Mouse (Mus musculus): ENCODE results near the gene Cdc6. TPM values are rescaled to one million over a fixed set of nuclear protein-coding genes. Genes with fewer than 3 reads are reported as not detected.
"Not testable (repeated sequence)": the region's sequence is repeated elsewhere in the genome, so short reads cannot be mapped to it uniquely, and the experiment has no call there.

Cdc6 gene
- polyA plus RNA-seq, 1 experiment: 55.8 TPM

GRCm38 (mm10) chr11:98921813-98922212 is 14.2 kb downstream of the Cdc6 start:
- H3K27ac ChIP-seq (ENCODE audit: insufficient read depth, low read length); H3K9me3 ChIP-seq (replicated peaks; ENCODE audit: control insufficient read depth, insufficient read depth, low read length, poor library complexity, severe bottlenecking); H3K9ac ChIP-seq (ENCODE audit: low read depth, poor library complexity, severe bottlenecking); H3K27me3 ChIP-seq (ENCODE audit: control insufficient read depth, insufficient read depth, low read length, poor library complexity, severe bottlenecking); H3K4me3 ChIP-seq (ENCODE audit: low read depth, low read length): not testable (repeated sequence)
- peaks cover 16% of the 10 kb centered on the region for H3K4me1 ChIP-seq (ENCODE audit: control insufficient read depth, insufficient read depth, low read length)
- peaks cover 44% of the 10 kb centered on the region for H3K36me3 ChIP-seq (ENCODE audit: control insufficient read depth, insufficient read depth, low read length, poor library complexity, severe bottlenecking)
- peak; percentile 70 for TF ChIP-seq CTCF (IDR thresholded peaks at IDR 0.05; ENCODE audit: low read depth, low read length)

DNA sequence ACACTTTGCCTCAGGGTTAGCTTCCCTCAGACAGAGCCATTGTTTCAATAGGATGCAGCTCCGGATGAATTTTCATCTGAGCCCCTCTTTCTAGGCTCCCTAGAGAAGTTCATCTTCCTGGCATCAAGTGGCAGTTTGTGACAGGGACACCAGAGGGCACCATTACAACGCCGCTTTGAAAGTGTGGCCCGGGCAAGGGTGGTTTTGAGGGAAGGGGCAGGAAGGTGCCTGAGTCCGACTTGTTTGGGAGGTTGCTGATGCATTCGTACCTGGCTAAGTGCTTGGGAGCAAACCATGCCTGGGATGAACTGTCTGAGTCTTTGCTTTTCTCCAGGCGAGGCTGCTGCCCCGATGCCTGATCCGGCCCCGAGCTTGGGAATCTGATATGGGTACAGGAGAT is 14.7 kb downstream of the Cdc6 start:
- H3K9me3 ChIP-seq (replicated peaks; ENCODE audit: control insufficient read depth, insufficient read depth, low read length, poor library complexity, severe bottlenecking); H3K27ac ChIP-seq (ENCODE audit: insufficient read depth, low read length); H3K9ac ChIP-seq (ENCODE audit: low read depth, poor library complexity, severe bottlenecking); H3K4me3 ChIP-seq (ENCODE audit: low read depth, low read length); H3K27me3 ChIP-seq (ENCODE audit: control insufficient read depth, insufficient read depth, low read length, poor library complexity, severe bottlenecking): not testable (repeated sequence)
- Histone ChIP-seq H3K36me3 (ENCODE audit: control insufficient read depth, insufficient read depth, low read length, poor library complexity, severe bottlenecking) (peaks cover 39% of the 10 kb centered on the region), H3K4me1 (ENCODE audit: control insufficient read depth, insufficient read depth, low read length) (peaks cover 16% of the 10 kb centered on the region)
- peak; percentile 49 for TF ChIP-seq CTCF (IDR thresholded peaks at IDR 0.05; ENCODE audit: low read depth, low read length)

GRCm38 (mm10) chr11:98922851-98923711 is 15.5 kb downstream of the Cdc6 start:
- not testable (repeated sequence) for H3K9ac ChIP-seq (ENCODE audit: low read depth, poor library complexity, severe bottlenecking); H3K27me3 ChIP-seq (ENCODE audit: control insufficient read depth, insufficient read depth, low read length, poor library complexity, severe bottlenecking); H3K9me3 ChIP-seq (replicated peaks; ENCODE audit: control insufficient read depth, insufficient read depth, low read length, poor library complexity, severe bottlenecking); H3K27ac ChIP-seq (ENCODE audit: insufficient read depth, low read length); H3K4me3 ChIP-seq (ENCODE audit: low read depth, low read length)
- Histone ChIP-seq H3K36me3 (ENCODE audit: control insufficient read depth, insufficient read depth, low read length, poor library complexity, severe bottlenecking) (peaks cover 31% of the 10 kb centered on the region), H3K4me1 (ENCODE audit: control insufficient read depth, insufficient read depth, low read length) (peaks cover 16% of the 10 kb centered on the region)

- Histone ChIP-seq H3K9ac (ENCODE audit: low read depth, poor library complexity, severe bottlenecking) (peak overlapping the region; percentile 20), H3K36me3 (ENCODE audit: control insufficient read depth, insufficient read depth, low read length, poor library complexity, severe bottlenecking) (peaks cover 15% of the 10 kb centered on the region), H3K9me3 (replicated peaks; ENCODE audit: control insufficient read depth, insufficient read depth, low read length, poor library complexity, severe bottlenecking) (no peaks in the 10 kb centered on the region), H3K4me3 (ENCODE audit: low read depth, low read length) (no peak overlapping the region), H3K4me1 (ENCODE audit: control insufficient read depth, insufficient read depth, low read length) (peaks cover 20% of the 10 kb centered on the region), H3K27me3 (ENCODE audit: control insufficient read depth, insufficient read depth, low read length, poor library complexity, severe bottlenecking) (no peaks in the 10 kb centered on the region), H3K27ac (ENCODE audit: insufficient read depth, low read length) (peak overlapping the region; percentile 51)
- TF ChIP-seq EP300 (IDR thresholded peaks at IDR 0.05; ENCODE audit: insufficient read depth, low read depth, low read length): peak; percentile 67; the same call in 1 of the 2 replicates
- TF ChIP-seq CTCF (IDR thresholded peaks at IDR 0.05; ENCODE audit: low read depth, low read length): no peak
- no peak for TF ChIP-seq POLR2A (IDR thresholded peaks at IDR 0.05; ENCODE audit: insufficient read depth, low read length)
Measured at GRCm38 (mm10) chr11:98924633-98925175, 17.1 kb downstream of the Cdc6 start.

- peak overlapping the region; percentile 51 for H3K27ac ChIP-seq (ENCODE audit: insufficient read depth, low read length)
- H3K27me3 ChIP-seq (ENCODE audit: control insufficient read depth, insufficient read depth, low read length, poor library complexity, severe bottlenecking): no peaks in the 10 kb centered on the region
- no peak for TF ChIP-seq EP300 (IDR thresholded peaks at IDR 0.05; ENCODE audit: insufficient read depth, low read depth, low read length)
- no peak for TF ChIP-seq POLR2A (IDR thresholded peaks at IDR 0.05; ENCODE audit: insufficient read depth, low read length)
- TF ChIP-seq CTCF (IDR thresholded peaks at IDR 0.05; ENCODE audit: low read depth, low read length): no peak
- peaks cover 10% of the 10 kb centered on the region for H3K36me3 ChIP-seq (ENCODE audit: control insufficient read depth, insufficient read depth, low read length, poor library complexity, severe bottlenecking)
- H3K9me3 ChIP-seq (replicated peaks; ENCODE audit: control insufficient read depth, insufficient read depth, low read length, poor library complexity, severe bottlenecking): no peaks in the 10 kb centered on the region
- H3K9ac ChIP-seq (ENCODE audit: low read depth, poor library complexity, severe bottlenecking): peak overlapping the region; percentile 20
- H3K4me3 ChIP-seq (ENCODE audit: low read depth, low read length): no peak overlapping the region
- peaks cover 20% of the 10 kb centered on the region for H3K4me1 ChIP-seq (ENCODE audit: control insufficient read depth, insufficient read depth, low read length)
Measured at GRCm38 (mm10) chr11:98925265-98925721, 17.7 kb downstream of the Cdc6 start.

GRCm38 (mm10) chr11:98925868-98926311 is 18.3 kb downstream of the Cdc6 start:
- peak overlapping the region; percentile 20 for H3K9ac ChIP-seq (ENCODE audit: low read depth, poor library complexity, severe bottlenecking)
- peaks cover 20% of the 10 kb centered on the region for H3K4me1 ChIP-seq (ENCODE audit: control insufficient read depth, insufficient read depth, low read length)

More at GRCm38 (mm10) chr11:98925868-98926311, 18.3 kb downstream of the Cdc6 start:
- H3K36me3 ChIP-seq (ENCODE audit: control insufficient read depth, insufficient read depth, low read length, poor library complexity, severe bottlenecking): peaks cover 4% of the 10 kb centered on the region
- TF ChIP-seq EP300 (IDR thresholded peaks at IDR 0.05; ENCODE audit: insufficient read depth, low read depth, low read length) (0 out of 2 replicates have a peak, but pooled peaks have one; percentile 37), POLR2A (IDR thresholded peaks at IDR 0.05; ENCODE audit: insufficient read depth, low read length) (no peak), CTCF (IDR thresholded peaks at IDR 0.05; ENCODE audit: low read depth, low read length) (no peak)
- H3K27ac ChIP-seq (ENCODE audit: insufficient read depth, low read length): peak overlapping the region; percentile 81
- no peaks in the 10 kb centered on the region for H3K27me3 ChIP-seq (ENCODE audit: control insufficient read depth, insufficient read depth, low read length, poor library complexity, severe bottlenecking)
- no peaks in the 10 kb centered on the region for H3K9me3 ChIP-seq (replicated peaks; ENCODE audit: control insufficient read depth, insufficient read depth, low read length, poor library complexity, severe bottlenecking)
- no peak overlapping the region for H3K4me3 ChIP-seq (ENCODE audit: low read depth, low read length)

All from ES-Bruce4 (cell line).